Mouse (Mus musculus): ENCODE results near the gene Tyw5.

GRCm38 (mm10) chr1:57436408-57436807, 29.5 kb upstream of the Tyw5 start:
- no peak for TF ChIP-seq CTCF (IDR thresholded peaks at IDR 0.05; ENCODE audit: borderline replicate concordance, insufficient read depth, low read length)
- TF ChIP-seq POLR2A (IDR thresholded peaks at IDR 0.05; ENCODE audit: low read depth, low read length), result no peak
